Mouse (Mus musculus) gastrocnemius, adult 2 months (tissue): Measurements from ENCODE around the gene Mmp20. TPM values are rescaled to one million over a fixed set of nuclear protein-coding genes. Genes with fewer than 3 reads are reported as not detected.

Experiments used
- DNase-seq: peaks from one replicate; pipeline ENCODE4 v3.0.0; 2022
- H3K27ac ChIP-seq: fragments of 200-600 bp; 2 replicates; pipeline ENCODE4 v1.8.1; 2022; ENCODE audit warnings: mild to moderate bottlenecking
- H3K4me3 ChIP-seq: fragments of 200-600 bp; 2 replicates; pipeline ENCODE4 v1.8.1; 2022; ENCODE audit warnings: mild to moderate bottlenecking, moderate library complexity
- CTCF ChIP-seq: fragments of 200-600 bp; IDR thresholded peaks from 2 replicates; pipeline ENCODE4 v1.8.1; 2022; ENCODE audit warnings: antibody characterized with exemption, mild to moderate bottlenecking, moderate library complexity
- intact Hi-C: fragments of 180-260 bp; cut with DNase I; formaldehyde crosslinking; loops from one replicate; pipeline ENCODE4 v1.15.1; 2025
- long read RNA-seq, 2 experiments: library from polyadenylated mRNA; stranded (forward); transcript quantifications; one replicate each; pipeline ENCODE4 v2.0.0; 2021
- total RNA-seq, 2 experiments: library from RNA; stranded (reverse); gene quantifications; 2 replicates each; pipeline ENCODE4 v1.2.3; 2021

Mmp20 gene
- total RNA-seq, result not detected
- long read RNA-seq, experiment 1, result 0 reads
- long read RNA-seq, experiment 2, result 0 reads

- DNase-seq, result no peak
- TF ChIP-seq CTCF, result no peak
- Histone ChIP-seq H3K27ac (no peak within 1 kb of the TSS), H3K4me3 (no peak within 1 kb of the TSS)
- intact Hi-C loops, result no loop called here
These were observed at the start of gene Mmp20 for GRCm38 (mm10) chr9:7627931-7628330. Gene Mmp20 (plus strand): TSS chr9:7628231.

DNA sequence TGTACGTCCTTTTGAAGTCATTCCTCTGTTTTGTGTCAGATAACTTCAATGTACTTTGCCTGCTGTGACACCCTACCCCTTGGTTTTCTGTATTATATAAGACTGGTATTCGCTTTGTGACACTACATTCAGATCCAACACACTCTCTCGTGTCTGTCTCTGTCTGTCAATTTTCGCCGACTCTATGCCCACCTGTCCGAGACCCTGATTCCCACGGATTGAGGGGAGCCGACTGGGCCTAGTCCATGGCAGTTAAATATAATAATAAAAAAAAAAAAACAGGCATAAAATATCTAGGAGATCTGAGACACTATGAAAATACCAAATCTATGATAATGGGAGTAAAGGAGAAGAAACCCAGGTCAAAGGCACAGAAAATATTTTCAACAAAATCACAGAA is 38.0 kb upstream of the Mmp20 start:
- intact Hi-C loops, result loop anchor here (10.0 kb wide), 1 partner anchor 375 kb away; no protein-coding TSS in a partner anchor
- no peak overlapping the region for H3K4me3 ChIP-seq

DNA sequence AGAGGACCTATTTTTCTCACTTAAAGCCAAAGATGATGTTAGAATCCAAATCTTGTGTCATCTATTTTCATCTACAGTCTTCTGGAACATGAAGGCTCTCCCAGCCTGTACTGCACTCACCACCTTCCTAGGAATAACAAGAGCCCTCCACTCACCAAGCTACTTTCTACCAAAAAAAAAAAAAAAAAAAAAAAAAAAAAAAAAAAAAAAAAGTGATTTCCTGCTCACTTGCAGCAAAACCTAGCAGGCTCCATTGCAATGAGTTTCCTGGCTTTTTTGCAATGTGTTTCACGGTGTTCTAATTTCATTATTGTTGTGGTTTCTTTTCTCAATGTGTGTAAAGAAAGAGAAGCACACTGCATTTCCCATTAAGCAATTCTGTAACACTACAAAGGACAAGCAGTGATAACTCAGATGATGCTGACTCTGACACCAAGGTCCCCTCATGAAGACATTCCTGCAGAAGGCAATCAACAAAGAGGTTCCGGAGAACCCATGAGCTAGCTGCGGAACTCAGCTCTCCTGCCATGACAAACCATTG is 34.7 kb upstream of the Mmp20 start:
- Histone ChIP-seq H3K27ac (no peak overlapping the region), H3K4me3 (no peak overlapping the region)
- no peak for DNase-seq
- intact Hi-C loops, result loop anchor here (10.0 kb wide), 1 partner anchor 379 kb away; no protein-coding TSS in a partner anchor
- no peak for TF ChIP-seq CTCF

More for the DNA sequence above, 38.0 kb upstream of the Mmp20 start:
- no peak for TF ChIP-seq CTCF
- no peak for DNase-seq
- H3K27ac ChIP-seq, result no peak overlapping the region

DNA sequence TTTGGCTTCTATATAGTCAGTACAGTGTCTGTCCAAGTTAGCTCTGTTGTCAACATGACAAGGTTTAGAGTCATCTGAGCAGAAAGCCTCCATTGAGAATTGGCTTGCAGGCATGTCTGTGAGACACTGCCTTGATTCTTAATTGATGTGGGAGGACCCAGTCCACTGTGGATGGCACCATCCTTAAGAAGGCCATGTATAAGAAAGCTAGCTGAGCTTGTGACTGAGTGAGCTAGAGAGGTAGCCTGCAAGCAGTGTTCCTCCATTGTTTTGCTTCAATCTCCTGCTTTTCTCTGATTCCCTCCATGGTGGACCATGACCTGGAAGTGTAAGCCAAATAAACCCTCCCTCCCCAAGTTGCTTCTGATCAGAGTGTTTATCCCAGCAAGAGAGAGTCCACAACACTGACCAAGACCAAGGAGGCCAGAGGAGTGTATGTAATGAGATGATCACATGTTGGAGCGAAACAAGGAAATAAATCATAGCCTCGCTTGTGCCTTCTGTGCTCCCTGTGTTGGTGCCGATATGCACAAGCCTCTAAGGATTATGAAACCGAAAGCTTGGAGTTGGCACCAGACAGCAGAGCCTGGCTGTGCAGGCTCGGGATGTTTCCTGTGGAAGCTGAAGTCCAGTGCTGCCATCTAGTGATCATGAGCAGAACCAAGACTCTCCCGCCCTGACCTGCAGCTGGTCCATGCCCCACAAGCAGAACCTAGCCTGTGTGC is 33.1 kb upstream of the Mmp20 start:
- TF ChIP-seq CTCF, result peak; percentile 89; the same call in 1 of the 2 replicates
- peak overlapping the region; percentile 69 for H3K4me3 ChIP-seq
- H3K27ac ChIP-seq, result peak overlapping the region; percentile 86
- intact Hi-C loops, result loop anchor here (1.0 to 10.0 kb wide), 2 partner anchors 41 to 380 kb away; no protein-coding TSS in a partner anchor
- DNase-seq, result peak; percentile 85

GRCm38 (mm10) chr9:7602982-7603742 is 24.9 kb upstream of the Mmp20 start:
- intact Hi-C loops, result loop anchor here (1.0 kb wide), 1 partner anchor 295 kb away; no protein-coding TSS in a partner anchor
- DNase-seq, result peak; percentile 60
- H3K4me3 ChIP-seq, result no peak overlapping the region
- TF ChIP-seq CTCF, result peak; percentile 93
- H3K27ac ChIP-seq, result no peak overlapping the region

DNA sequence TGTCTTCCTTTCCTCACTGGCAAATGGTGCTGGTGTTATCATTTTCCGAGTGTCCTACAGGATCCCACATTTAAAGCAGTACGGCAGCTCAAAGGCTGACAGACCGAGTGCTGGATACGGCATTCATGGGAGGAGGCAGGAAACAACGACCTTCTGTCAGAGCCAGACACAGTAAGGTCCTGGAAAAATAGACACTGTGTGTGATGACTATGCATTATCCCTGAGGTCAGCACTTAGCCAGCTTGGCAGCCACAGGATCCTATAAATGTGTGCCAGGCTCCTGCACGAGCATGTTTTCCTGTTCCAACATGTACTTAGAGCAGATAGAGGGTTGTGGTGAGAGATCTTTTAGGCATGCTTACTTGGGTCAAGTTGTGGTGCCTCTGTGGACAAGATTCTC is 24.0 kb upstream of the Mmp20 start:
- no peak for DNase-seq
- intact Hi-C loops, result no loop called here
- no peak for TF ChIP-seq CTCF
- no peak overlapping the region for H3K4me3 ChIP-seq
- no peak overlapping the region for H3K27ac ChIP-seq

GRCm38 (mm10) chr9:7605638-7606037 is 22.4 kb upstream of the Mmp20 start:
- Histone ChIP-seq H3K4me3 (no peak overlapping the region), H3K27ac (no peak overlapping the region)
- no peak for DNase-seq
- intact Hi-C loops, result no loop called here
- TF ChIP-seq CTCF, result no peak

GRCm38 (mm10) chr9:7622582-7622981 is 5.4 kb upstream of the Mmp20 start:
- TF ChIP-seq CTCF, result no peak
- DNase-seq, result no peak
- intact Hi-C loops, result no loop called here
- no peak overlapping the region for H3K27ac ChIP-seq
- no peak overlapping the region for H3K4me3 ChIP-seq

DNA sequence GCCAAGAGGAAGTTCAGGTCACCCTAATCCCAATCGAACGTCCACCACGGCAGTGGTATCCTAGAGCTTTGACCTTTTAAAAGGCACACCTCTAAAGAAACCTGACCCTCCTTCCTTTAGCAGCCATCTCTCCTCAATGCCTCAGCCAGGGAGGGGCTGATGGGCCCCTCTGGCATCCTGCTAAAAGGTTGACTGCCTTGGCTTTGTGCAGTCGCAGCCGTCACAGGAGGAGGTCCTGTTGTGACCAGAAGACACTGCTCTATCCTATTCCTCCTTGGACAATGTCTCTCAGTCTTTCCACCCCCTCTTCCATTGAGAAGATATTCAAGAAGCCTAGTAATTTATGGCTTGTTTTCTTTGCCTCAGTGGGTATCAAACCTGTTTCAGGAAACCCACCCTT is 5.9 kb downstream of the Mmp20 start:
- Histone ChIP-seq H3K4me3 (no peak overlapping the region), H3K27ac (no peak overlapping the region)
- DNase-seq, result peak; percentile 28
- TF ChIP-seq CTCF, result no peak
- intact Hi-C loops, result no loop called here

- no peak for DNase-seq
- TF ChIP-seq CTCF, result no peak
- intact Hi-C loops, result no loop called here
- no peak overlapping the region for H3K4me3 ChIP-seq
- no peak overlapping the region for H3K27ac ChIP-seq
These were observed 19.9 kb downstream of the Mmp20 start for GRCm38 (mm10) chr9:7647901-7648300.

- no peak overlapping the region for H3K27ac ChIP-seq
- intact Hi-C loops, result no loop called here
- no peak for DNase-seq
- H3K4me3 ChIP-seq, result no peak overlapping the region
- TF ChIP-seq CTCF, result no peak
These were observed 22.6 kb downstream of the Mmp20 start for GRCm38 (mm10) chr9:7650397-7651180.

GRCm38 (mm10) chr9:7652351-7653085 is 24.5 kb downstream of the Mmp20 start:
- Histone ChIP-seq H3K4me3 (no peak overlapping the region), H3K27ac (no peak overlapping the region)
- no peak for DNase-seq
- intact Hi-C loops, result no loop called here
- TF ChIP-seq CTCF, result no peak
